Mouse (Mus musculus) left cerebral cortex, postnatal 14 days (tissue): ENCODE results near the gene Msn. TPM values are rescaled to one million over a fixed set of nuclear protein-coding genes. Genes with fewer than 3 reads are reported as not detected.

Experiments used
- DNase-seq, 2 experiments: peaks; one replicate each; pipeline ENCODE4 v3.0.0; 2021 to 2022; ENCODE audit warnings: low spot score in 2 of 2, mixed read lengths in 1 of 2
- intact Hi-C: fragments of 180-260 bp; cut with DNase I; formaldehyde crosslinking; loops from one replicate; pipeline ENCODE4 v1.15.1; 2025
- long read RNA-seq, 2 experiments: library from polyadenylated mRNA; stranded (forward); transcript quantifications; one replicate each; pipeline ENCODE4 v2.0.0; 2021
- total RNA-seq, 2 experiments: library from RNA; stranded (reverse); gene quantifications; 2 replicates each; pipeline ENCODE4 v1.2.3; 2021

The Msn gene
- total RNA-seq = 10 to 100 TPM; 21.4 to 21.8 TPM
- long read RNA-seq, experiment 1, transcript Msn-201 (13 exons, 3,842 nt) = major isoform, 24 of 26 reads
- long read RNA-seq, experiment 1, partial matches to known transcripts = 1 of 26 reads
- long read RNA-seq, experiment 1, other reads (novel, unspliced or antisense) = 1 of 26 reads
- long read RNA-seq, experiment 2, transcript Msn-201 (13 exons, 3,842 nt) = major isoform, 23 of 25 reads
- long read RNA-seq, experiment 2, partial matches to known transcripts = 0 of 25 reads
- long read RNA-seq, experiment 2, other reads (novel, unspliced or antisense) = 2 of 25 reads

DNA sequence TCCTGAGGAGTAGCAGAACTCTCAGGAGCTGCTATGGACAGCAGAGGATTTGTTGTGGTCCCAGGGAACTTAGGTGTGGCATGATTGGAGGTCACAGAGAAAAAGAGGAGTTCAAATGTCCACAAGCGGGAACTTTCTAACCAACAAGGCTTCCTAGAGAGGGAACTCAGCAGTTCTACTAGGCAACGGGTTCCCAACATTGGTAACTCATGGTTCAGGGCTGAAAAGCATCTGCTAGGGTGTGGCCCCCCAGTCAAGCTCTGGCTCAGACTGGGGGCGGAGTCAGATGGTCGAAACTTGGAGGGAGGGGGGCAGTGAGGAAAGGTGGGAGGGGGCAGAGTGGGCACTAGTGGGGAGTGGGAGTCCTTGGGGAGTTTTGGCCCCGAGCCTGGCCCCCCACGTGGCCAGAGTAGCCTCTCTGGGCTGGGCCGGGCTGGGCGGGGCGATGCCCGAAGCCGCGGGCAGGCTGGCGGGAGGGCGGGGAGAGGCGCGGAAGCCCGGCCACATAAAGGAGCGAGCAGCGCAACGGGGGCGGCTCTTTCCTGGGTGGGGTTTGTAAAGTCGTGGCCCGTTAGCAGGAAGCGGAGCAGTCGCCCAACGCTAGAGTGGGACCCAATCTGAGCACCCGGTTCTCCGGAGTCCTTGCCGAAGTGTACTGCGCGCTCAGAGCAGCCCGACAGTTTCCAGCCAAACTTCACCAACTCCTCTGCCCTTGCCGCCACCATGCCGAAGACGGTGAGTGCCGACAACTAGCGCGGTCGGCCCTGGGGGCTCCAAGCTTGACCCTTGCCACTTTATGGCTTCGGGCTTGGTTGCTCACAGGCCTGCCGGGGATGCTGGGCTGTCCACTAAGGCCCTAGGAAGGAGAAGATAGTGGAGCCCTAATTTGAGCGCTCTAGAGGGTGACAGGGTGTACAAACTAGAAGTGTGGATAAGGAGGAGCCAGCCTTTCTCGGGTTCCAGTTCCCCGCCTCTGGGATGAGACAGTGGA, at the start of gene Msn:
TSS of gene Msn (plus strand) at position 534 of the 991 bp plus-strand sequence.
- intact Hi-C loops = no loop called here
- DNase-seq = peak; percentile 5 to 6

DNA sequence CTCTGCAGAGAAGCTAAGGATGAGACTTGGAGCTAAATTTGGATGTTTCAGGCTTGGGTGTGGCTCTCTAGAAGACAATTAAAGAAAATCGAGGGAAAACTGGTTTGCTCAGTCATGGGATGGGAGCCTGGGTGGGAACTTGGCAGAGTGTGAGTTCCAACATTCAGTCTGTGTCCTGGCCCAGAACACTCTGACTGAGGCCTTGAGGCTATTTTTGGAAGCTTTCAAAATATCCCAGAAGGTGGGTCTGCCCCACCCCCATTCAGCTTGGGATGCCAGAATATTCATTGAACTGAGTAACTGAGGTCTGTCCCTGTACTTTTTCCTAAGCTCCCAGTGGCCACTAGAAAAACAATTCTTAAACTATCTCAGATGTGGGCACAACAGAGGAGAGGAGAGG, 43.0 kb upstream of the Msn start:
- peak; percentile 2 for DNase-seq
- intact Hi-C loops = no loop called here

GRCm38 (mm10) chrX:96077747-96078146, 18.1 kb upstream of the Msn start:
- DNase-seq = no peak
- intact Hi-C loops = no loop called here

DNA sequence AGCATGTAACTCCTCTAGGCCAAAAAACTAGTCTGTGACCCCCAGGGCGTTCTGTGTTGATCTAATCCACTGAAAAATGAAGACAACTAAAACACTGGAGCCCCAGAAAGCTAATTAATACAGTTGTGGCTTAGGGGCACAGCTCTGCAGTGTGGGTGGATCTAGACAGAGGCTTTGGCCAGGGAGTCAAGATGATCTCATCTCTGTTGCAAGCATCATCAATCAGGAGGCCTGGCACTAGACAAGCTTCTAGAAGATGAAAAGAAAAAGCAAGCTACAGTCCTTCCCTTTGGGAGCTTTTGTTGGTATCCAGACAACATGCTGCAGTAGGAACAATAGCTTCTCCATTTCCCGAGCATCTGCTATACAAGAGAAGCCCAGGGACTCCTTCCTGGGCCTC, 9.6 kb upstream of the Msn start:
- intact Hi-C loops = no loop called here
- no peak for DNase-seq

- no peak for DNase-seq
- intact Hi-C loops = no loop called here
Measured at GRCm38 (mm10) chrX:96096513-96097210, 820 bp downstream of the Msn start.

DNA sequence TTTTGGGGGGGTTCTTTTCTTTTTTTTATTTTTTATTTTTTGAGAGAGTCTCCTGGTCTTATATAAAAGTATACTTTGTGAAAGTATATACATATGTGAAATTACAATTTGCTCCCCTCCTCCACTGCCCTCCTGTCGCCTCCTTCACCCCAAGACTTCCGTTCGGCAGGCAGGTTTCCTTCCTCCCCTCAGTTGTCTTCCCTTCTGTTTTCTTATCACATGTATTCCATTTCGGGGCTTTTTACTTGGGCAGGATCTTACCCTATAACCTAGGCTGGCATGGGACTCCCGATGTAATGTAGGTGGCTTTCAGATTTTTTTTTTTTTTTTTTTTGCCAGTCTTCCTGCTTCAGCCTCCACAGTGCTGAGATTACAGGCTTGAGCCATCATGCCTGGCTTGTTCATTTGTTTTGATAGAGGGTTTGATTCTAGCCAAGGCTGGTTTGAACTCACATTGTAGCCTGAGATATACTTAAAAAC, 1.7 kb downstream of the Msn start:
- intact Hi-C loops = no loop called here
- no peak for DNase-seq

GRCm38 (mm10) chrX:96099003-96099402, 3.2 kb downstream of the Msn start:
- intact Hi-C loops = no loop called here
- no peak for DNase-seq

DNA sequence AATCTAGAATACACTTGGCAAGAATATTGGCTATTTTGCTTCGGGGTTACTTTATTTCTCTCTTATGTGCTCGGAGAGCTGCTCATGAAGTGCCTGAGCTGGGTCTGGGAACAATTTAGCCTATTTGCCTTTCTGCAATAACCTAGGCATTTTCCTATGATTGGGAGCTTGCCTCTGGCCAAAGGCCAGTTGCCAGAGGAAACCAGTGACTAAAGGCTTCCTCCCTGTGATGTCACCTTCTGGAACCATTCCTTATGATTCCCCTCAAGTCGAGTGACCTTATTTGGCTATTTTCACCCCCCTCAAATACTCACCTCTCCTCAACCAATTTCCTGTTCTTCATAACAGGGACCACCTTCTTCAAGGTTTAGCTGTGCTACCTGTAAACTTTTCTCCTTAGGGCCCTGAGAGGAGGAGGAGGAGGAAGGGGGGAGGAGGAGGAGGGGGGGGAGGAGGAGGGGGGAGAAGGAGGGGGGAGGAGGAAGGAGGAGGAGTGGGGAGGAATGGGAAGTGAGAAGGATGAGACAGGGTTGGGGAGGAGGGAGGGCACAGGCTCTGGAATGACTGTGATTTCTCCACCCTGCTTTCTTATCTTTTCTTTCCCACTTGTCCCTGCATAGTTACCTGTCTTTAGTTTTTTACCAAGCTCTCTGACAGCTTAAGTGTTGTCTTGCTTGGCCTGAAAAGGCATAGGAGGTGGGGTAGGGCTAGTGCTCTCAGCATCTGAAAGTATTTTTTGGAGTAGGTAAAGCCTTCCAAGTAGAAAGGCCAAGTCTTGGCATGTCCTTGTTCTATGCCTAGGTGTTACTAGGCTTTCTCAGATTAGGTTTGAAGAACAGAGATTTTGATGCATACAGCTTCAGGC, 11.8 kb downstream of the Msn start:
- no peak for DNase-seq
- intact Hi-C loops = no loop called here

DNA sequence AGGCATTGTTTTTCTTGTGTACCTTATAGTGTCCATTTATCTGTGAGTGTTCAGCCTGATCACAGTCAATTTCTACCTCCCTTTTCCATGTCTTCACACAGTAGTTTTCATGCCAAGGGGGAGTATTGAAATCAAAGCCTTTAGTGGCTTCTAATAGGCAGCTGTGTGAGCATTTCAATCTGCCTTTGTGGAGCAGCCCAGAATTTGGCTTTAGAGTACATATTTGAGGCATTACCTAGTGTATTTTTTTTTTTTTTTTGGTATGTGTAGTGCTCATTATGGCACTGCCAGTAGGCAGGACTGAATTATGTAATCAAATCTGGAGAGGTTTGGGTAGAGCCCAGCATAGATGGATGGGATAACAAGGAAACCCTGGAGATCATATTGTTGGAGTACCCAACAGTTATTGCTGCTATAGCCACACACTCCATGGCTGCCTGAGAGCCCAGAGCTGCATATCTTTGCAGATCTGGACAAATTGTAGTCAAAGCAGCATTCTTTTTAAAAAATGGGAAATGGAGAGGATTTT, 17.3 kb downstream of the Msn start:
- DNase-seq = no peak
- intact Hi-C loops = no loop called here

GRCm38 (mm10) chrX:96115501-96115900, 19.7 kb downstream of the Msn start:
- intact Hi-C loops = no loop called here
- no peak for DNase-seq

GRCm38 (mm10) chrX:96117366-96117765, 21.5 kb downstream of the Msn start:
- intact Hi-C loops = no loop called here
- DNase-seq = no peak

DNA sequence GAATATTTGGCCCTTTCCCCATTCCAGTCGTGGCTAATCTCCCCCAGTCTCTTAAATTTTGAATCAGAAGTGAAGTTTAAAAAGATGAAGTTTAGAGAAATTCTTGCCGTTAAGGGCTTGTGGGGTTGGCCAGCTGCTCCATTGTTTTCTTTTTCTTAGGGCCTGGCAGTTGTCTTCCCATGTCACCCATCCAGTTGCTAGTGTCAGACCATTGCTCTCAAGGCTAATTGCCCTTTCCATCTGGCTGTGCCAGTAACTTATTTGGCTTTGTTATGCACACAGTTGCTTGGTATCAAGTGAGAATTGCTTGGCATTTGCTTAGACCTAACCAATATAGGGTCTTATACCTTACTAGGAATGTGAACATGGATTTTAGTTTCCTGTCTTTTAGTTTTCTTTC, 24.2 kb downstream of the Msn start:
- intact Hi-C loops = no loop called here
- no peak for DNase-seq

- DNase-seq = no peak
- intact Hi-C loops = no loop called here
Measured at GRCm38 (mm10) chrX:96121912-96122311, 26.1 kb downstream of the Msn start.

GRCm38 (mm10) chrX:96126803-96127202, 31.0 kb downstream of the Msn start:
- no peak for DNase-seq
- intact Hi-C loops = no loop called here

- intact Hi-C loops = loop anchor here (10.0 kb wide), 1 partner anchor 105 kb away; no protein-coding TSS in a partner anchor
- DNase-seq = peak; percentile 9 to 11
Measured at GRCm38 (mm10) chrX:96130139-96130538, 34.3 kb downstream of the Msn start.

GRCm38 (mm10) chrX:96130663-96131062, 34.8 kb downstream of the Msn start:
- intact Hi-C loops = loop anchor here (10.0 kb wide), 1 partner anchor 106 kb away; no protein-coding TSS in a partner anchor
- DNase-seq = peak; percentile 2 to 7

DNA sequence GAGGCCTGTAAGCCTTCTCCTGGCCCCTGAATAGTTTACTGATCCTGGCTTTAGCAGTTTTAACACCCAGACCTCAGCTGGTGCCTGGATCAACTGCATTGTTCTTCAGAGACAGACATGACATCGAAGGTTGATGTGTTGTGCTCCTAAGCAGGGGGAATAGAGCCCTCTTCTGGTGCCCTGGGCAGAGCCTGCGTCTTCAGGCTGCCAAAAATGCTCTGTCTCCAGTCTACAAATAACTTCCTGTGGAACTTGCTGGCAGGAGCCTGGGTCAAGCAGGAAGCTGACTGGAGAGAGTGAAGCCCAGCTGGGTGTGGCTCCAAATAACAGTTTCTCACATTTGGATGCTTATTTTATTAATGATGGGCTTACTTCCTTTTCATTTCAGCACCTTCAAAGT, 37.4 kb downstream of the Msn start:
- intact Hi-C loops = loop anchor here (10.0 kb wide), 1 partner anchor 108 kb away; no protein-coding TSS in a partner anchor
- DNase-seq = peak; percentile 3 to 5

GRCm38 (mm10) chrX:96134243-96134661, 38.4 kb downstream of the Msn start:
- no peak for DNase-seq
- intact Hi-C loops = loop anchor here (10.0 kb wide), 1 partner anchor 109 kb away; no protein-coding TSS in a partner anchor
